Mouse (Mus musculus) cerebellum, adult 2 months (tissue): ENCODE data around the gene Urgcp.

ENCODE experiments used
- CTCF ChIP-seq: fragments of 200-500 bp; IDR thresholded peaks from 2 replicates; pipeline ENCODE4 v1.5.1; 2011; ENCODE audit warnings: low read depth, mild to moderate bottlenecking, control low read depth, low read length, moderate library complexity, borderline replicate concordance; ENCODE audit not compliant: insufficient read depth
- POLR2A ChIP-seq: fragments of 200-500 bp; IDR thresholded peaks from 2 replicates; pipeline ENCODE4 v1.6.1; 2011; ENCODE audit warnings: low read length, control low read depth, borderline replicate concordance; ENCODE audit not compliant: insufficient read depth

DNA sequence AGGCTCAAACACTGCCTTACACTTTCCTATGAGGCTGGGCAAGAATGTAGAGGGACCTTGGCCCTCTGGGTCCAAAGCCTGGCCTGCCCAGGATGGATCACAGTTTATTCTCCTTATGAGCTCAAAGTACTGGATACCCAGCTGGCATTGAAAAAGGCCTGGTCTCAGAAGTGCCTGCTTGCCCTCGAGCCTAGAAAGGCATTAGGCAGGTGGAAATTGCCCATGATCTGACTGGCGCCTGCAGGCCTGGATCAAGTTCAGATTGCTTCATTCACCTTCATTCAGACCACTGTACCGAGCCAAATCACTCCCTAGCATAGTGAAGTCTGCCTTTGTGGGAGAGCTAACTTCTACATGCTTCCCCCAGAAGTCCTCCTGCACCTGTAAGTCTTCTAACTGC lies 22.3 kb downstream of the Urgcp start:
- TF ChIP-seq CTCF = no peak
- TF ChIP-seq POLR2A = no peak
